ENCODE assay signal across 9 mouse cellular contexts in the genomic region with DNA sequence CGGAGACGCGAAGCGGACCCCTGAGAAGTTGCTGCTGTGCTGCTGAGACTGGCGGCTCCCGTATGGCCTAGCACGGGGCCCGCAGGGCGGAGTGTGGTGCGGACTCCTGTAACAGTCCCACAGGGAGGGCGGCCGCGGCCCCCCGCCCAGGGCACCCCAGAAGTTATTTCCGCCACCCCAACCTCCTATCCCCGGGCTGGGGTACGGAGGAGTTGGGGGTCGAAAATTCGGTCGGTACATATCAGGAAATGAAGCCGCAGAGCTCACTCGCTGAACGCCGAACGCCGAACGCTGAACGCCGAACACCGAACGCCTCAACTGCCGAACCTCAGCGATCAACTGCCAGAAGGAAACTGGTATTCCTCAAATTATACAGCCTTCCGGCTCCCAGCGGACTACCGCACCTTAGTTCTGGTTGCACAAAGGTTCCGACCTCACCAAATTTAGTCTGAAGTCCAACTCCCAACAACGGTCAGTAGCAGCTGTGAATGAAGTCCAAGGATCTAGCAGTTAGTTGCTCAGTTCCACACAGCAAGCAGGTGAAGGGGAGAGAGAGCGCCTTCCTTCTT. TPM values are rescaled to one million over a fixed set of nuclear protein-coding genes. Genes with fewer than 3 reads are reported as not detected.
DNase-seq lines count a peak whose midpoint lies in the region; ATAC-seq lines count a peak whose summit lies in the region.
"Had no signal": no experiment of that assay in that cellular context is flagged by ENCODE, and none has a peak within 500 bp of the region (broad histone marks: within the 10 kb centered on the region; RNA-seq: fewer than 3 reads in every experiment).

A gene (minus strand): TSS at position 554 of the 569 bp plus-strand sequence.

- H3K9ac ChIP-seq in heart, embryonic 12.5 days: peak within 1 kb of the TSS; percentile 68
- peak within 1 kb of the TSS; percentile 45 for H3K9ac ChIP-seq in hindbrain, embryonic 16.5 days (ENCODE audit: low read depth, low read length)

- peak within 1 kb of the TSS; percentile 87 for H3K4me2 ChIP-seq in heart, embryonic 12.5 days
- peak within 1 kb of the TSS; percentile 53 for H3K4me2 ChIP-seq in hindbrain, embryonic 16.5 days (ENCODE audit: low read length)

- no peaks in the 10 kb centered on the region for H3K4me1 ChIP-seq in heart, embryonic 12.5 days (replicated peaks)
- no peaks in the 10 kb centered on the region for H3K4me1 ChIP-seq in hindbrain, embryonic 16.5 days (ENCODE audit: control insufficient read depth, insufficient read depth, low read depth, low read length)

- ATAC-seq in heart, embryonic 12.5 days (ENCODE audit: insufficient number of reproducible peaks, low FRiP score): 0 out of 2 replicates have a peak, but pooled peaks have one; percentile 4
- no peak for ATAC-seq in hindbrain, embryonic 16.5 days
- ATAC-seq in megakaryocyte-erythroid progenitor cell, adult 5-6 weeks (replicated peaks; ENCODE audit: low FRiP score, low TSS enrichment, poor library complexity, severe bottlenecking): peak; percentile 50

- H3K27me3 ChIP-seq in heart, embryonic 12.5 days (replicated peaks): peaks cover 3% of the 10 kb centered on the region; the same call in 1 of the 2 replicates
- H3K27me3 ChIP-seq in hindbrain, embryonic 16.5 days (replicated peaks; ENCODE audit: control insufficient read depth, insufficient read depth, low read length): no peaks in the 10 kb centered on the region

- DNase-seq in heart, adult 18-20 months: no peak
- DNase-seq in embryo, embryonic 10.5 days (ENCODE audit: low spot score): peak; percentile 18
- DNase-seq in spleen, adult 18-20 months: no peak
- no peak for DNase-seq in layer of hippocampus, adult 9-11 months
- DNase-seq in urinary bladder, adult 2 months (ENCODE audit: low spot score): no peak

- WGBS in heart, embryonic 12.5 days: 20% methylated on average over 39 of the region's 39 CpGs
- WGBS in hindbrain, embryonic 16.5 days: 34% methylated on average over 39 of the region's 39 CpGs

- H3K27ac ChIP-seq in heart, embryonic 12.5 days (ENCODE audit: poor library complexity, severe bottlenecking): no peak within 1 kb of the TSS
- no peak within 1 kb of the TSS for H3K27ac ChIP-seq in hindbrain, embryonic 16.5 days (ENCODE audit: low read depth, low read length)

- no peaks in the 10 kb centered on the region for H3K36me3 ChIP-seq in heart, embryonic 12.5 days
- H3K36me3 ChIP-seq in hindbrain, embryonic 16.5 days (ENCODE audit: control insufficient read depth, insufficient read depth, low read length): no peaks in the 10 kb centered on the region

- H3K4me3 ChIP-seq in heart, embryonic 12.5 days: peak within 1 kb of the TSS; percentile 58
- peak within 1 kb of the TSS; percentile 36 for H3K4me3 ChIP-seq in hindbrain, embryonic 16.5 days (ENCODE audit: low read length)
- H3K4me3 ChIP-seq: erythroblast, embryonic 14.5 days had no signal

- H3K9me3 ChIP-seq in heart, embryonic 12.5 days (replicated peaks): 0 out of 2 replicates have a peak, but pooled peaks cover 6% of the 10 kb centered on the region
- peaks cover 5% of the 10 kb centered on the region; the same call in 1 of the 2 replicates for H3K9me3 ChIP-seq in hindbrain, embryonic 16.5 days (ENCODE audit: control insufficient read depth, low read length)

RNA-seq across cellular contexts. Expression of the gene that starts here (rescaled TPM):
- polyA plus RNA-seq in heart, embryonic 12.5 days (2016; fragmentation: Nextera tagmentation; extraction: Ambion mirVana): 0.11 and 0.21 TPM in 2 replicates
- under 1 TPM in 1 of 2 experiments, not detected in 1; 0.17 TPM for total RNA-seq in heart, adult 18-20 months (2021)
- polyA plus RNA-seq in hindbrain, embryonic 16.5 days (2015; fragmentation: Nextera tagmentation; extraction: Ambion mirVana): 0.28 TPM in 1 of 2 replicates, not detected in the other
- total RNA-seq in megakaryocyte-erythroid progenitor cell, adult 5-6 weeks (2014; fragmentation: Nextera tagmentation): 1.1 TPM in 1 of 2 replicates, not detected in the other
- total RNA-seq in megakaryocyte-erythroid progenitor cell, adult 5-6 weeks (2017): not detected in 2 replicates
- polyA plus RNA-seq in urinary bladder, adult 2 months (2012; rRNA removed): 0.04 and 0.08 TPM in 2 replicates
- polyA plus RNA-seq: erythroblast, embryonic 14.5 days had no signal

Comparison
In these comparisons a context has a peak if more than half of its experiments do, and no peak if none do; other contexts are left out.
1. Peak in ATAC-seq, H3K4me3 ChIP-seq, H3K9ac ChIP-seq and H3K4me2 ChIP-seq in heart, embryonic 12.5 days; RNA of the gene not detected or under 1 TPM.